Mouse (Mus musculus) testis, postnatal 14 days (tissue): ENCODE measurements around the gene Srsf10.

ENCODE experiments used
- DNase-seq: peaks from one replicate; pipeline ENCODE4 v3.0.0; 2021; ENCODE audit warnings: low spot score

Srsf10 gene

DNA sequence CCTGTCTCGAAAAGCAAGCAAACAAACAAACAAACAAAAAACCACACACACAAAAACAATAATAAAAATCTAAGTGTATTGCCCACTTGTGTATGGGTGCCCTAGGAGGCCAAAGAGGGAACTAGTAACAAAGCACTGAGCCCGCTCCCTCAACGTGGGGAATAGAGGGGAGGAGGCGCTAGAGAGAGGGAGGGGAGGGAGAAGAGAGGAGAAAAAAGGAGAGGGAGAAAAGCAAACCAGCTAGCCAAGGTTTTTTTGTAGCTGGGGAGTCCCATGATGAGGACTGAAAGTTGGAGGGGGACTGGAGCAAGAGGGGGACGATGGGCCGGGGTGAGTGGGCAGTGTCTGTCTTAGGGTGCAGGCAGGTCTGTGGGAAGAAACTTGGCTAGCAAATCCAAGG lies 467 bp upstream of the Srsf10 start:
- DNase-seq, result no peak

DNA sequence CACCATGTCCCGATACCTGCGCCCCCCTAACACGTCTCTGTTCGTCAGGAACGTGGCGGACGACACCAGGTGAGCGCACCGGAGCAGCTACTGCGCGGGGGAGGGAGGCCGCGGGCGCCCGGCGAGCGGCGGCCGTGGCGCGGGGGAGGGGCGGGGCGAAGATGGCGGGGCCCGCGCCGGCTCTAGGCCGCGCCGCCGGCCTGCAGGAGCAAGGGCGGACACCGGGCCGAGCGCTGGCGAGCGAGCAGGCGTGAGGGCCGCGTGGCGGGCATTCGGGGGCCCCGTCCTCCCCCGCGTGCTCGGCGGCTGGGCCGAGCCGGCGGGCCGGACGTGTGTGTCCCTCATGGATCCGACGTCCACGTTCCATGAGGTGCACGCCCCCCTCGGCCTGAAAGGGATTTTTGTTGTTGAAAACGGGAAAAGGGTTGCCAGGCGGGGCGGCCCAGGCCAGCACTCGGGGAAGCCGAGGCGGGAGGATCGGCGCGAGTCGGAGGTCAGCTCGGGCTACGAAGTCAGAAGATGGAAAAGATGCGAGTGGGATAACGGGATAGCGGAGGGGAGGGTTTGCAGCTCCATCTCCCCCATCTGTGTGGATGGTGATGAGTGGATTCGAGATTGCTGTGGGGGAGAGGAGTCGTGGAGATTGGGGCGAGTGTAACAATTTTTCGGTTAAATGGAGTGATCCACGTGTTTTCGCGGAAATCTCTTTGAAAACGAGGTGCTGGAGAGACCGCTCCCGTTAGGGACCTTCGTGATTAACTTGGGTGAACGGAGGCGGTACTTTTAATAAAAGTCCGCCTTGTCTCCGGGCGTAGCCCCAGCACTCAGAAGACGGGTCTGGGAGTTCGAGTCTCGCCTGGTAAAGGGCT lies 910 bp downstream of the Srsf10 start:
- peak; percentile 84 for DNase-seq

DNA sequence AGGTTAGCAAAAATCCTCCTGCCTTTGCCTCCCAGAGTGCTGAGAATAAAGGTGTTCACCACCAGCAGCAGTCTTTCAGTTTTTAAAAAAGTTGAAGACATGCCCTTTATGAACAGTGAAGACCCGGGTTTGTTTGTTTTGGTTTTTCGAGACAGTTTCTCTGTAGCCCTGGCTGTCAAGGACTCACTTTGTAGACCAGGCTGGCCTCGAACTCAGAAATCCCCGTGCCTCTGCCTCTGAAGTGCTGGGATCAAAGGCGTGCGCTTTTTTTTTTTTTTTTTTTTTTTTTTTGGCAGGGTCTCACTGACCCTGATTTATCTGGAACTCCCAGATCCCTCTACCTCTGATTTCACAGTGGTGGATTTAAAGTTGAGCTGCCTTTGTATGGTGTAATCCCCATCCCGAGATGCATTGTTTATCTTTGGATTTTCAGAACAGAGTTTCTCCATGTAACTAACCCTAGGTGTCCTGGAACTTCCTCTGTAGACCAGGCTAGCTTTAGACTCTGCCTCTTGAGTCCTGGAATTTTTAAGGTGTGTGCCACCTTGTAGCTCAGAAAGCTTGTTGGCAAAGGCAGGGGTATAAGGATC lies 2.1 kb downstream of the Srsf10 start:
- no peak for DNase-seq

DNA sequence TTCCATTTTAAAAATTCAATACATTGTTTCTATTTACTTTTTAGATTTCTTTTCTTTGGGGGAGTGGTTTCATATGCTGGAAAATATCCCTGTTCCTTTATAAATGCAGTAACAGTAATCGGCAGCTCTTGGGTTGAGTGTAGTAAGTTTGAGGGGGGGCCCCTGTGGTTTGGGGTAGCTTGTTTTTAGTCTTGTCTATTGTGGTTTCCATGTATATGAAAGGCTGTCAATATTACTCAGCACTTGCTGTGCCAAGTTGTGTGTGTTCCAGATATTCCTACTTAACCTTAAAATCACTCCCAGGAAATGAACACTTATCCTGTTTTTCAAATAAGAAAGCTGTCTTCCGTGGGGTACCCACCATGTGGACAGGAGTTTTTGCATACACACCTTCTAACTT lies 13.4 kb downstream of the Srsf10 start:
- DNase-seq, result peak; percentile 3

DNA sequence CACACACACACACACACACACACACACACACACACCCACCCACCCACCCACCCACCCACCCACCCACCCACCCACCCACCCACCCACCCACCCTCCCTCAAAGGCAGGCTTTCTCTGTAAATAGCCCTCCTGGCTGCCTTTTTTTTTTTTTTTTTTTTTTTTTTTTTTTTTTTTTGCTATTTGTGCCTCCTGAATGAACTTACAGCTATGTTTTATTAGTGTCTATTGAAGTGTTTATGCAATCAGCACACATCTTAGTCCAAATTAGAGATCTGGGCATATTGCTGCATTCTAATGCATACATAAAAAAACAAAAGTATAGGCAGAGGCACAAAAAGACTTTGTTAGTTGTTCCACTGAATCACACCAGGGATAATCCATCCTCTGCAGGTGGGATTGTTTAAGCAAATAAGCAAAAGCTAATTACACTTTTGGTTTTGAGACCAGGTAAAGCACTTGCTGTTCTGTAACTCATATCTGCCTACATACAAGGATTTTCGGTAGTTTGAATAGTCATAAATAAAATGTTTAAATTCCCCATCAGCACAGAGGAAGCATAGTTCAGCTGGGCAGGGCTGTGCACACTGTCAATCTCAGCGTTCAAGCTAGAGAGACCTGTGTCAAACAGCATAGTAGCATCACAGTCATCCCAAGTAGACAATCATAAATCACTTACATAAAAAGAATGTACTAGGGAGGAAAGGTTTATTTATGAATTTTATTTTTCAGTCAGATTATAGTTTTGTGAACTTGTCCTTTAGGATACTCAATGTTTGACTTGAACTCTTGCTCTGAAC lies 14.9 kb downstream of the Srsf10 start:
- no peak for DNase-seq

DNA sequence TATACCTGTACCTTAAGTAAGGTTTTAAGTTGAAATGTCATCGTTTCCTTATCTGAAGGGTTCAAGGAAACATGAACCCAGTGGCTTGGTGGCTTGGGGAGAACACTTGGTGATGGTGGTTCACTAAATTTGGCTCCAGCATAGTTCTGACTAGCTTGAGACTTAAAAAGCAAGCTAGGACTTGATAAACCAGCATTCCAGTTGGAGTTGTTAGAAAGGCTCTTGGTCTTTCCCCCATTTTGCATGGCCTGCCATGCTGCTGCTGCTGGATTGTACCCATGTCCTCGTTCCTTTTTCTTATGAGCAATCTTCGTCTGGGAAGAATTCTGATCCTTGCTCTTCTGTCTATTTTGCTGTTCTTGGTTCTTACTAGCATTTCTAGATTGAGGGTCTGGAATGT lies 16.5 kb downstream of the Srsf10 start:
- DNase-seq, result no peak

DNA sequence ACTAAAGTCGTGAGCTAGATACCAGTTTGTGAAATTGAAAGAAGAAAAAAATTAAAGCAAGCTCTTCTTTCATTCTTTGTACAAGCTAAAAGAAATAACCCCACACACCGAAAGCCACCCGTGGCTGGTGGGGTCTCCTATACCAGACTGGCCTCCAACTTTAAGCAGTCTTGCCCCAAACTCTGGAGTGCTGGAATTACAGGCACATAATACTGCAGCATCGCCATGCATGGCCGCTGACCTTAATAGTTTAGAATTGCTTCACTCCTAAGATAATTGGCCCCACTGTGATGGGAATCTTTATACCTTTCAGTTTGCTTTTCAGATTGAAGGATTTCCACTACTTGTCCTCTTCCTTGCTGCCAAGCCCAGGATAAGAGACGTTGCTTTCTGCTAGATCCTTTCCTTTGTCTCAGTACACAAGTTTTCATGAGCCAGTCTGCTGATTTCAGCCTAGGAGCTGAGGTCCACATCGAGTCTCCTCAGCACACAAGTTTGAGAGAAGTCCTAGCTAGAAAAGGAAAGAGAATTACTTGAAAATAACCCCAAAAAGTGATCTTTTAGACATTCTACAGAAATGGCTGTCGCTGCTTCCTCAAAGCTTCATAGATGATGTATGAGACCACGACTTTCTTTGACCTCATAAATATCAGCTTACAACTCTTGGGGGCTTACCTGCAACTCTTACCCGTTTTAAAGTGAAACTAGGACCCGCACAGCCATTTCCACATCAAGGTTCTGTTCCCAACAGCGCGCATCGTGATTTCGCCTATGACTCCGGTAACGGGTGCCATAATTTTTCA lies 17.2 kb downstream of the Srsf10 start:
- no peak for DNase-seq

DNA sequence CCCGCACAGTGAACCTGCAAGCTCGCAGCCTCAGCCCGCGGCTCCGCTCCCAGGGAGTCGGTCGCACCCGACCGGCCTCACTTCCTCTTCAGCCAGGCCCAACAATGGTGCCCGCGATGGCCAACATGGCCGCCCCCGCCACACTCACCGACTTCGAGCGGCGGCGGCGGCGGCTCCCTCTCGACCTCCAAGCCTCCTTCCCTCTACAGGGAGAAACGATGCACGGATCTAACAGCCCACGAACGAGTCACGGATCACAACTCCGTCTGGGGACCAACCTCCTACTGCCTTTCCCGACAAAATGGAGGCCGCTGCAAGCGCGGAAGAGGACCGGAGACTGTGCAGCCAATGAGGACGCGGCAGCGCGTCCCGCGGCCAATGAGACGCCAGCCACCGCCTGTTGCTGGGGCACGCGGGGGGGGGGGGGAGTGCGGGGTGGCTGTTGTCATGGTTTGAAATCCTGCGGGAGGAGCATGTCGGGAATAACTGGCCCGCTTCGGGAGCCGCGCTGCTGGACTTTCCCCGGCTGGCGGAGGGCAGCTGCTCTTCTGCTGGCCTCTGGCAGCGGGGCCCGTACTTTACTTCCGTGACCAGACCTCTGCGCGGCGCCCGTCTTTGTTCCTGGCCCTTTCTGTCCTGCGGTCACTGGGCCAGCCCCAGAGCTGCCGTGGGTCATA lies 18.1 kb downstream of the Srsf10 start, which contains the start of gene Pnrc2:
Pnrc2 (minus strand) TSS at position 325 of the 677 bp plus-strand sequence.
- peak; percentile 93 for DNase-seq

DNA sequence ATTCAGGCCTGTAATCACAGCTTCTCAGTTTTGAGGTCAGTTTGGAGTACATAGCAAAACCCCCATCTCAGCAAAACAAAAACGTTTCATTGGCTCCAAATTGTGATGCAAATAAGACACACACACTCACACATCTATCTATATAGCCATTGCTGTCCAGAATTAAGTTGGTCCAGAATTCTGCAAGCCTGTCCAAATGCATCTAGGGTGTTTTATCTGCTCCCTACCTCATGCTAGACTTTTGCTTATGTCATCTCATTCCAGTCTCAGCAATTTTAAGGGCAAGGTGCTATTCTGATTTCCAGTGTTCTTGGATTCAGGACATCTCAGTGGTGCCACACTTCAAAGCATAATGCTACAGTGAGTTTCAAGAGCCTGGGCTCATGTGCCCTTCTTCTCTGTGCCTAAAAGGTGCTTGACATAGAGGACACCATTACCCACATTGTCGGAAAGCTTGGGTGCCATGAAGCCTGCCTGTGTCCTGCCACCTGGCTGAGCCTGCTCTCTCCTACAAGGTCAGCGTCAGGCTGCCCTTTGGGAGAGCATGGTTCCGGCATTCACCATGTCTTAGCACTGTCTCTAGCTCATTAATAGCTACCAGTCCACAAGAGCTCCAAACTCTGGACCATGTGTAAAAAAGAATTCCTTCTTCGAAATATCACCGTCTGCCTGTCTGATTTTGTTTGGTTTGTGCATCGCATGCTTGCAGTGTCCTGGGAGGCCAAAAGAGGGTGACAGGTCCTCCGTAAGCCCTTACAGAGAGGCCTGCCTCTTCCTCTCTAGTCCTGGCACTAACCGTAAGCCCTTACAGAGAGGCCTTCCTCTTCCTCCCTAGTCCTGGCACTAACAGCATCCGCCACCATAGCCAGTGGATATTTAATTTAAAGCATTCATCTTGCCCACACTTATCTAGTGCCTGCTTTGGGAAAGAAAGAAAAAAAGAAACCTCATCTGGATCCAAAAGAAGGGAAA lies 19.3 kb downstream of the Srsf10 start:
- no peak for DNase-seq

DNA sequence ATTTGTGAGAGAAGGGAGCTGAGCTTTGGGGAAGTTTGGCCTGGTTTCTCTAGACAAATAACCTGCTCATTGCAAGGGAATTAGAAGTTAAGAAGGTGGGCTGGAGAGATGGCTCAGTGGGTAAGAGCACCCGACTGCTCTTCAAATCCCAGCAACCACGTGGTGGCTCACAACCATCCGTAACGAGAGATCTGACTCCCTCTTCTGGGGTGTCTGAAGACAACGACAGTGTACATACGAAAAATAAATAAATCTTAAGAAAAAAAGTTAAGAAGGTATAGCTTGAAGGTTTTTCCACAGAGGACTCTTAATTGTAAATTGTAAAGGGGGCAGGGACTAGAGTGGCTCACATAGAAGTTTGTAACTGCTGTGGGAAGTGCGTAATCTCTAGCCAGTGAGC lies 20.0 kb downstream of the Srsf10 start:
- no peak for DNase-seq

DNA sequence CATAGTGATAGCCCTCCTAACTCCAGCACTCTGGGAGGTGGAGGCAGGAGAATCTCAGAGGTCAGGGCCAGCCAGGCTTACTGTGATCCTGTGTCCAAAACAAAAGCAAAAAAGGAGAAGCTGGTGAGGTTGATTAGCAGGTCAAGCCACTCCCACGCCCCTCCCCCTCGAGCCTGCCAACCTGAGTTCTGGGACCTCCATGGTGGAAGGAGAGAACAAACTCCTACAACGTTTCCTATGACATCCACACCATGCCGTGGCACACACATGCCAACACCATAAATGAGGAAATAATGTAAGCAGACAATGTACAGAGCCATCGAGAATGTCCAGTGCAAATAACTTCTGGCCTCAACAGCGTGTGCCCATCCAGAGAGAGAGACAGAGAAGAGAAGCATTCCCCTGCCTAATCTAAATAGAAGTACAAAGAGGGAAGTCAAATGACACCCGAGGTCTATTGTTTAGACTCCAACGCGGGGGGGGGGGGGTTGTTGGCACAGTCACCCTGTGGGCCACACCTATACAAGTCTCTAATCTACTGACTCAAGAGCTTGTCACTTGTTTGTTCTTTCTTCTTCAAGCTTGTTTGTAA lies 20.5 kb downstream of the Srsf10 start:
- peak; percentile 72 for DNase-seq

DNA sequence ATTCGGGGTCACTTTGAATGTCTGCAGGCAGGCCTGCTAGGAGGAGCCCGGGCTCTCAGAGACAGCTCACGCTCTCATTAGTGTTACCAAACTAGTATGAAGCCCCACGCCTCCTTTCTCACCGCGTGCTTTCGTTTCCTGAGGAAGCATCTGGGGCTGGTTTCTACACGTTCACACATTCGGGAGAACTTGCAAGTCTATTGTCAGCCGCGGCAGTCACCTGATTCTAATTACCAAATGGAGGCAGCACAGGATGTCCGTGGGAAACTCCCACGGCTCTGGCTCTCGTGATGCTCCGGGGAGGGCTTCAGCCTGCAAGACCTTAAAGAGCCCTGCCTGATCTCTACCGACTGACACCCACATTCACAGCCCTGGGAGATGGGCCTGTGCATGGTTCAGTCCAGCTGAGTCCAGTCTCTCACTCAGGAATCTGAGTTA lies 21.1 kb downstream of the Srsf10 start:
- DNase-seq, result peak; percentile 84

DNA sequence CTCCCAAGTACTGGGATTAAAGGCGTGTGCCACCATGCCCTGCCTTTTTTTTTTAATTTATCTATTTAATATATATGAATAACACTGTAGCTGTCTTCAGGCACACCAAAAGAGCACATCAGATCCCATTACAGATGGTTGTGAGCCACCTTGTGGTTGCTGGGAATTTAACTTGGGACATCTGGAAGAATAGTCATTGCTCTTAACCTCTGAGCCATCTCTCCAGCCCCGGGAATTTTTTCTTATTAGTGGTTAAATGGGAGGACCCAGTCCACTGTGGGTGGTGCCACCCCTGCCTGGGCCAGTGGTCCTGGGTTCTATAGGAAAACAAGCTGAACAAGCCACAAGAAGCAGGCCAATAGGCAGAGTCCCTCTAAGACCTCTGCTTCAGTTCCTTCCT lies 22.2 kb downstream of the Srsf10 start:
- DNase-seq, result peak; percentile 4

DNA sequence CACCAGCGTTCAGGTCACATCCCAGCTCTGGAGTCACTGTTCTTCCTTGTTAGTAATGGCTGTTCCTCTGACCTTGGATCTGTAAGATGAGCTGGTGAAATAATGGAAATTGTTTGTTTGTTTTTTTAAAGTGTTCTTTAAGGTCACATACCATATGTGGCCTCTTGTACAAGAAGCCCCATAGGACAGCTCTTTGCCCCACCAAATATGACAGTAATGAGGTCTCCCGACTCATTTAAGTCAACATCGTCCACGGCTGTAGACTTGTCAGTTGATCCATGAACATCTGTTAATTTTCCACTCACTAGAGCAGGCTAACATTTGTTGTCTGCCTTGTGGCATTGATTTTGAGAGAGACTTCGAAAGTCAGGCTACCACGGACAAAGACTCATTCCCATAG lies 23.5 kb downstream of the Srsf10 start:
- no peak for DNase-seq

DNA sequence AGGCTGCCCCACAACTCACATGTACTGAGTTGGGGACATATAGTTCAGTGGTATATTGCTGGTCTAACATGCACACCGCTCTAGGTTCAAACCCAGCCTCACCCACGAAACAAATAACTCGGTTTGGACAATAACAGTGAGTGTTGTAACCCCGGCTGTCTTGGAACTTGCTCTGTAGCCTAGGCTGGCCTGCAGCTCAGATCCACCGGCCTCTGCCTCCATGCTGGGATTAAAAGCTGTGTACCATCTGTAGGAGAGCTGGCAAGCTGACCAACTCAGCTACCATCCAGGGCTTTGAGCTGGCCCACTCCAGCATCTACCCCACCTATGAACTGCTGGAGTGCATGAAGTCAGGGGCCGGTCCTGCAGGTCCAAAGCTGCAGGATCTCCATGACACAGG lies 24.5 kb downstream of the Srsf10 start:
- DNase-seq, result no peak

DNA sequence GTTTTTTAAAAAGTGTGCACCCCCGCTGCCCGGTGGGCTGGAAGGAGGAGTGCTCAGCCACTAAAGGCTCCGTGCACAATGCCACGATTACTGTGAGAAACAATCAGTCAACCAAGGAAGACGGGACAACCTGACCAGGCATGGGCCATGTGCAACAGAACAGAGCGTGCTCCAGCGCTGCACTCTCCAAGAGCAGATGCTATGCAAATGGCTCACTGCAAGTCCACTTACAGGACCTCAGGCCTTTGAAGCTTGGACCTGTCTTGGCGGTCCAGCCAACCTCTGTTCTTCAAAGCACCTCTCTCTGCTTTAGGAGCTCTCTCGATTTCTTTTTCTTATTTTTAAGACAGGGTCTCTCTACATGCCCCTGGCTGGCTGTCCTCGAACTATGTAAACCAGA lies 25.0 kb downstream of the Srsf10 start:
- DNase-seq, result no peak

DNA sequence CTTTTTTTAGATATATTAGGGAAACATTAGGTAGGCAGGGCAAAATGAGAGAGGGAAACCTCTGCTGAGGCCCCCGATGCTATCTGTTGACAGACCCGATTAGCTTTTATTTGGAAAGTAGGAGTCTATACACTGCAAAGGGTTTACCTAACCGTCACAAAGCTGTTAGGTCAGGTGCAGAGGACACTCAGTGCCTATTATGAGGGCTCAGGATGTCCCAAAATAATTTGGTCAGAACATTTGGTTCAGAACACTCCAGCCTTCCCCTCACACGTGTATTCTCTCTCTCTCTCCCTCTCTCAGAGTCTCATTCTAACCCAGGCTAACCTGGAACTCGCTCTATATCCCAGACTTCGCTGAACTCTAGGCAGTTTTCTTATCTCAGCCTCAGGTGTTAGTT lies 26.5 kb downstream of the Srsf10 start:
- no peak for DNase-seq

DNA sequence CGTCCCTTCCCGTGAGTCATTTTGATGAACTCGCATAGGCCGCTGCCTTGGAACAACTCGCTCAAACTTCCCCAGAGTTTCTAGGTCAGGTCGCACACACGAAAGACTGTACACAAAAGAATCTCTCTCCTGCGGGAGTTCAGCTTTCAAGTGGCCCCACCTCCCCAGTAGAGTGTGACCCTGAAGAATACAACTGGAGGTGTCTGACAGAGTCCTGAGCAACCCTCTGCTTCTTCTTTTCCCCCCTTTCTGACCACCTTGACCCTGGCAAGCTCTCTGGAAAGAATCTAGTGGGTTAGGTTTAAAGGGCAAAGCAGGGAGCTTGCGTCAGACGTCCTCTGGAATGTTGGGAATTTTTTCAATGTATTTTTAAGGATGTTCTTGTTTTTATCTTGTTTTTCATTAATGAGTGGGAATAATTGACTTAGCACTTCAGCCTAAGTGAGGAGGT lies 27.9 kb downstream of the Srsf10 start:
- no peak for DNase-seq

DNA sequence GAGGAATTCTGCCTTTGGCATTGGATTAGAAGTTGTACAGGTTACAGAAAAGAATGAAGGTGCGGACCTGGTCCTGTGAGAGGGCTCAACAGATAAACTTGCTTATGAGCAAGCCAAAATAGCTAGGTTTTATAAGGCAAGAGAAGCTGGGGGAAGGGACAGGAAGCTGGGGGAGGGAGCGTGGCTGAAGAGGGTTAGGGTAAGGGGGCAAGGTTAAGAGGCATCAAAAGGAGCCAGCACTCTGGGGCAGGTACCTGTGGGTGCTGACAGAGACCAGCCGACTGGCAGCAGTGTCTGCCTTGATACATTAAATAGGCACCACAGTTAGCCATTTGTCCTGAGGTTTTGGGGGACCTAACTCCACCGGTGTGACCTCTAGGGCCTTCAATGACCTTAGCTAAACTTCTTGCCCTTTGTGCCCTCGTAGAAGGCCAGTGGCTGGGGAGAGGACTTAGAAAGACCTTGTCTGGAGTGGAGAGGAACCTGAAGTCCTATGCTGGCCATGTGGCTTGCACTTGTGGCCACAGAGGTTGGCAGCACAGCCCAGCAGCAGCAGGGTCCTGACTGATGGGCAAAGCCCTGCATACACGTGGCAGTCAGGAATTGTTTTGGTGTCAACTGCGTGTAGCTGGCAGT lies 28.5 kb downstream of the Srsf10 start:
- DNase-seq, result no peak
